Mouse (Mus musculus) ES-E14 (cell line): Measurements from ENCODE around the gene Mylip.

ENCODE experiments used
- CHD2 ChIP-seq: IDR thresholded peaks from 2 replicates; pipeline ENCODE4 v1.6.1; 2014; ENCODE audit warnings: mild to moderate bottlenecking, low read depth, low read length, inconsistent platforms
- MAFK ChIP-seq: IDR thresholded peaks from 2 replicates; pipeline ENCODE4 v1.6.1; 2014; ENCODE audit warnings: mild to moderate bottlenecking, low read depth, low read length, inconsistent platforms; ENCODE audit not compliant: insufficient read depth
- ZNF384 ChIP-seq: IDR thresholded peaks from 2 replicates; pipeline ENCODE4 v1.6.1; 2012; ENCODE audit warnings: low read depth, low read length, inconsistent platforms

DNA sequence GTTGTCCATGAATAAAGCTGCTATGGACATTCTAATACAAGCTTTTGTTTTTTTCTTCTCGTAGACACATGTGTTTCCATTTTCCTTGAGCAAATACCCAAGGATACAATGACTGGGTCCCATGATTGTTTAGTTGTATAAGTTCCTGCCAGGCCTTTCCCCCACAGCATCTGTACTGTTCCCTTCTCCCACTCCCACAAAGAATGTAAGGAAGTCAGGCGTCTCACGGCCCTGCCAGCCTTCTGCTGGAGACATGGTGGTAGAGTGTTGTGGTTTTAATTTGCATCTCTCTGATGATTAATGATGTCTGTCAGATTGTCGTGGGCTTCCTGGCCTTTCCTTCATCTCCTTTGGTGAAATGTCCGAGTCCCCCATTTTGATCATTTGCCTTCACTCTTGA, 7.7 kb downstream of the Mylip start:
- TF ChIP-seq CHD2, result no peak
- no peak for TF ChIP-seq MAFK
- no peak for TF ChIP-seq ZNF384
